Mouse (Mus musculus) lung, postnatal 0 days (tissue): ENCODE results near the gene Gmnn. TPM values are rescaled to one million over a fixed set of nuclear protein-coding genes. Genes with fewer than 3 reads are reported as not detected.

Source experiments
- ATAC-seq: fragments of 200-750 bp; cut with Nextera tagmentation; 2 replicates; pipeline ENCODE4 v1.8.0; 2017; ENCODE audit warnings: moderate library complexity
- DNase-seq: peaks from one replicate; pipeline ENCODE4 v3.0.0-alpha.2; 2016; ENCODE audit warnings: low spot score
- H3K27ac ChIP-seq: fragments of 300-500 bp; sonication (generic); 2 replicates; pipeline ENCODE4 v1.5.1; 2014; ENCODE audit warnings: antibody characterized with exemption, mild to moderate bottlenecking, low read length, mixed read lengths
- H3K27me3 ChIP-seq: fragments of 300-500 bp; sonication (generic); replicated peaks from 2 replicates; pipeline ENCODE4 v1.6.1; 2014; ENCODE audit warnings: low read length, mixed read lengths; ENCODE audit not compliant: insufficient read depth
- H3K36me3 ChIP-seq: fragments of 300-500 bp; sonication (generic); 2 replicates; pipeline ENCODE4 v1.6.1; 2014; ENCODE audit warnings: low read length, mixed read lengths; ENCODE audit not compliant: insufficient read depth
- H3K4me1 ChIP-seq: fragments of 300-500 bp; sonication (generic); 2 replicates; pipeline ENCODE4 v1.6.1; 2014; ENCODE audit warnings: antibody characterized with exemption, low read depth, low read length, mixed read lengths; ENCODE audit not compliant: insufficient read depth
- H3K4me2 ChIP-seq: fragments of 300-500 bp; sonication (generic); replicated peaks from 2 replicates; pipeline ENCODE4 v1.6.1; 2014; ENCODE audit warnings: low read depth, mild to moderate bottlenecking, low read length, moderate library complexity, mixed read lengths
- H3K4me3 ChIP-seq: fragments of 300-500 bp; sonication (generic); 2 replicates; pipeline ENCODE4 v1.5.1; 2014; ENCODE audit warnings: low read depth, low read length
- H3K9ac ChIP-seq: fragments of 300-500 bp; sonication (generic); replicated peaks from 2 replicates; pipeline ENCODE4 v1.6.1; 2014; ENCODE audit warnings: low read depth, mild to moderate bottlenecking
- H3K9me3 ChIP-seq: fragments of 300-500 bp; sonication (generic); 2 replicates; pipeline ENCODE4 v1.6.1; 2016; ENCODE audit warnings: low read length, mixed read lengths
- CTCF ChIP-seq: IDR thresholded peaks from 2 replicates; pipeline ENCODE4 v1.5.1; 2016; ENCODE audit warnings: antibody characterized with exemption, mild to moderate bottlenecking
- EP300 ChIP-seq: IDR thresholded peaks from 2 replicates; pipeline ENCODE4 v1.6.1; 2016; ENCODE audit warnings: antibody characterized with exemption, mild to moderate bottlenecking, control low read depth
- WGBS: fragments of 180-500 bp; shearing (Covaris S2); extraction: QIAGEN DNeasy Blood & Tissue Kit; methylation state at CpG from one replicate; pipeline ENCODE4 v1.1.7; 2014; 5-methylcytosine and 5-hydroxymethylcytosine counted together
- polyA plus RNA-seq: library from polyadenylated mRNA; unstranded; fragments of >200 nt; fragmentation: Nextera tagmentation; extraction: Ambion mirVana; gene quantifications from 2 replicates; pipeline ENCODE4 v1.2.1, GENCODE M21; 2015

The Gmnn gene
- polyA plus RNA-seq, 1 experiment from 2014 or later, result 24.1 TPM

GRCm38 (mm10) chr13:24751396-24751795, 10.3 kb downstream of the Gmnn start:
- Histone ChIP-seq H3K4me1 (no peaks in the 10 kb centered on the region), H3K9ac (no peak overlapping the region), H3K9me3 (no peaks in the 10 kb centered on the region), H3K4me3 (no peak overlapping the region), H3K4me2 (no peak overlapping the region), H3K27ac (no peak overlapping the region), H3K36me3 (0 out of 2 replicates have a peak, but pooled peaks cover 3% of the 10 kb centered on the region), H3K27me3 (no peaks in the 10 kb centered on the region)
- TF ChIP-seq CTCF, result no peak
- no peak for TF ChIP-seq EP300
- WGBS, result 77% methylated on average over 8 of the region's 8 CpGs
- ATAC-seq, result no peak
- no peak for DNase-seq

DNA sequence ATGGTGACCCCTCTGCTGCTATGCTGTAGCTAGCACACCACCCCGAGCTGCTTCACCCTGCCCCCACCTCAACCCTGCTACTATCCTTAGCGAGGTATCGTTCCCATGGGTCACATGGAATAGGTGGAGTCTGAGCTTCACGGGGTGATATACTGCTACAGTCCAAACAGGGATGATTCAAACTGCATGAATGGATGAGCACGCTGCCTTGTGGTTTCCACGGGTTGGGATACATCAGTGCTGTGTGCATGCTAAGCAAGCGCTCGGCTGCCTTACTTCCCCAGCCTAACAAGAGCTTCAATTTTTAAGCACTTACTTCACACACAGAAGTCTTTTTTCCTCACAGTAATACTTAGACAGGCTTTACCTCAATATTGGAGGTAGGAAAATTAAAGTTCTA, 10.9 kb downstream of the Gmnn start:
- H3K9me3 ChIP-seq, result no peaks in the 10 kb centered on the region
- H3K4me1 ChIP-seq, result no peaks in the 10 kb centered on the region
- H3K27me3 ChIP-seq, result no peaks in the 10 kb centered on the region
- H3K36me3 ChIP-seq, result 0 out of 2 replicates have a peak, but pooled peaks cover 3% of the 10 kb centered on the region
- no peak overlapping the region for H3K9ac ChIP-seq
- H3K4me3 ChIP-seq, result no peak overlapping the region
- DNase-seq (no peak), ATAC-seq (no peak)
- H3K4me2 ChIP-seq, result no peak overlapping the region
- no peak overlapping the region for H3K27ac ChIP-seq
- TF ChIP-seq EP300 (no peak), CTCF (no peak)
- 94% methylated on average over 8 of the region's 8 CpGs for WGBS

- TF ChIP-seq CTCF (no peak), EP300 (no peak)
- Histone ChIP-seq H3K4me3 (no peak overlapping the region), H3K27ac (no peak overlapping the region)
Observed at GRCm38 (mm10) chr13:24747823-24748222, 13.9 kb downstream of the Gmnn start.

DNA sequence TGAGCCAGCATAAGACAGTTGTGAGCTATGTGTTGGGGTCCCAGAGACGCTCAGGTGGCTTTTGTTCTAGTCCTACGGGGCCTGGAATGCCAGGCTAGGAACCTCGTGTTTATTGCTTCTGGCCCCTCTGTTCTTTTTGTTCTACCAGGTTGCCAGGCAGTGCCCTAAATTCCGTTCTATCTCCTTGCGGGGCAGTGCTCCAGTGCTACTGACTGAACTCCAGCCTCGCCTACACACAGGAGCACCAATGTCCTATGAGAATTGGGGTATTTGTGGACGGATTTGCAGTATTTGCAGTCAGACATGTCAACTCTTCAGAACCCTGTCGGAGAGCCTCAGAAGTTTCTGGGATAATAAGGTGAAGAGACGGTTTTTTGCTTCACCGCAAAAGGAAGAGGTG, 20.7 kb downstream of the Gmnn start, which contains the start of gene Armh2:
Gene Armh2 (plus strand): TSS at position 205 of the 400 bp plus-strand sequence.
- 91% methylated on average over 10 of the region's 10 CpGs for WGBS

More at GRCm38 (mm10) chr13:24747823-24748222, 13.9 kb downstream of the Gmnn start:
- Histone ChIP-seq H3K9ac (no peak overlapping the region), H3K4me1 (no peaks in the 10 kb centered on the region), H3K27me3 (no peaks in the 10 kb centered on the region), H3K9me3 (no peaks in the 10 kb centered on the region), H3K4me2 (no peak overlapping the region), H3K36me3 (no peaks in the 10 kb centered on the region)
- WGBS, result 57% methylated on average over 3 of the region's 3 CpGs
- peak; percentile 51 for DNase-seq
- peak; percentile 69 for ATAC-seq

DNA sequence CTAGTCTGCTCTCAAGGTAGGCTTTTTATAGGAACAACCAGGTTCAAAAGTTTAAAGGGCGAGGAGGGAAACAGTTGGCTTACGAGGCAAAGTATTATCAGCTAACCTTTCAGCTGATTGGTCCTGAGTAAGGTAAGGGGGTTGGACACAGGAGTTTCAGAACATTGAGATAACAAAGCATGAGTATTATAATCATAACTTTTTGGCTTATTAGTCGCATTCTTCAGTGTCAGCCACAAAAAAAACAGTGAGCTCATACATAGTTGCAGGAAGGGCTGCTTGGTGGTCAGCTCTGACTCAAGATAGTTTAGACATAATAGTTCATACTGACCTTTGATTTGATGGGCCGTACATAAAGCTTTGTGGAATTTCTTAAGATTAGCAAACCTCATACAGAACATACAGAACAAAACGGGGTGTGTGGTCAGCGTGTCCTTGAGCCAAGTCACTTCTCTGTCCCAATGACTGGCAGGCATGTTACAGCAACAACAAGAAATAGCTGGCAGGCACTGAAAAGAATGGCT, 26.1 kb downstream of the Gmnn start:
- WGBS, result 47% methylated on average over 6 of the region's 6 CpGs
- ATAC-seq, result peak; percentile 73
- Histone ChIP-seq H3K36me3 (no peaks in the 10 kb centered on the region), H3K4me1 (no peaks in the 10 kb centered on the region), H3K4me3 (no peak overlapping the region), H3K27me3 (no peaks in the 10 kb centered on the region), H3K9ac (no peak overlapping the region), H3K27ac (no peak overlapping the region), H3K4me2 (no peak overlapping the region), H3K9me3 (no peaks in the 10 kb centered on the region)
- peak; percentile 65 for DNase-seq
- TF ChIP-seq EP300 (peak; percentile 25; the same call in 1 of the 2 replicates), CTCF (no peak)

More for the DNA sequence above, 20.7 kb downstream of the Gmnn start, which contains the start of gene Armh2:
- DNase-seq (no peak), ATAC-seq (no peak)
- Histone ChIP-seq H3K9me3 (no peaks in the 10 kb centered on the region), H3K4me1 (no peaks in the 10 kb centered on the region), H3K27me3 (no peaks in the 10 kb centered on the region), H3K36me3 (no peaks in the 10 kb centered on the region), H3K4me2 (no peak within 1 kb of the TSS), H3K27ac (no peak within 1 kb of the TSS), H3K9ac (no peak within 1 kb of the TSS), H3K4me3 (no peak within 1 kb of the TSS)
- TF ChIP-seq EP300, result no peak

GRCm38 (mm10) chr13:24734502-24734901, 27.2 kb downstream of the Gmnn start:
- Histone ChIP-seq H3K9me3 (no peaks in the 10 kb centered on the region), H3K27ac (no peak overlapping the region), H3K9ac (no peak overlapping the region), H3K27me3 (no peaks in the 10 kb centered on the region), H3K4me3 (no peak overlapping the region), H3K4me1 (no peaks in the 10 kb centered on the region), H3K36me3 (no peaks in the 10 kb centered on the region), H3K4me2 (no peak overlapping the region)
- no peak for ATAC-seq
- TF ChIP-seq EP300 (no peak), CTCF (no peak)
- WGBS, result 86% methylated on average over 5 of the region's 5 CpGs
- no peak for DNase-seq
